Mouse (Mus musculus) forebrain, embryonic 12.5 days (tissue): ENCODE measurements at regions not wholly inside any gene's neighbourhood (a gene's known extent, or its start where the extent isn't known, plus 50 kb on each side); places are given as distances from the start of the nearest gene placed in this dataset.

Experiments
- ATAC-seq: fragments of 200-750 bp; cut with Nextera tagmentation; 2 replicates; pipeline ENCODE4 v1.8.0; 2017; ENCODE audit warnings: moderate TSS enrichment; ENCODE audit not compliant: low FRiP score
- H3K27ac ChIP-seq: fragments of 300-500 bp; sonication (generic); 2 replicates; pipeline ENCODE4 v1.5.1; 2016; ENCODE audit warnings: mild to moderate bottlenecking
- H3K27me3 ChIP-seq: fragments of 300-500 bp; sonication (generic); 2 replicates; pipeline ENCODE4 v1.6.1; 2016; ENCODE audit warnings: mild to moderate bottlenecking
- H3K36me3 ChIP-seq: fragments of 300-500 bp; sonication (generic); replicated peaks from 2 replicates; pipeline ENCODE4 v1.6.1; 2016; ENCODE audit warnings: mild to moderate bottlenecking
- H3K4me1 ChIP-seq: fragments of 300-500 bp; sonication (generic); 2 replicates; pipeline ENCODE4 v1.6.1; 2016
- H3K4me2 ChIP-seq: fragments of 300-500 bp; sonication (generic); 2 replicates; pipeline ENCODE4 v1.6.1; 2016; ENCODE audit warnings: mild to moderate bottlenecking, moderate library complexity
- H3K4me3 ChIP-seq: fragments of 300-500 bp; sonication (generic); replicated peaks from 2 replicates; pipeline ENCODE4 v1.5.1; 2016; ENCODE audit warnings: mild to moderate bottlenecking
- H3K9ac ChIP-seq: fragments of 300-500 bp; sonication (generic); 2 replicates; pipeline ENCODE4 v1.6.1; 2016; ENCODE audit warnings: mild to moderate bottlenecking
- H3K9me3 ChIP-seq: fragments of 300-500 bp; sonication (generic); 2 replicates; pipeline ENCODE4 v1.6.1; 2016
- WGBS: fragments of 180-500 bp; shearing (Covaris S2); methylation state at CpG from one replicate; pipeline ENCODE4 v1.1.7; 2016; 5-methylcytosine and 5-hydroxymethylcytosine counted together

GRCm38 (mm10) chr5:42364116-42364515, 296.4 kb downstream of the Gm16223 start:
- ATAC-seq, result no peak
- H3K4me3 ChIP-seq, result no peak overlapping the region
- H3K9me3 ChIP-seq, result no peaks in the 10 kb centered on the region
- no peaks in the 10 kb centered on the region for H3K36me3 ChIP-seq
- H3K9ac ChIP-seq, result no peak overlapping the region
- no peaks in the 10 kb centered on the region for H3K27me3 ChIP-seq
- 85% methylated on average over 4 of the region's 4 CpGs for WGBS
- H3K4me2 ChIP-seq, result no peak overlapping the region
- H3K27ac ChIP-seq, result no peak overlapping the region
- no peaks in the 10 kb centered on the region for H3K4me1 ChIP-seq

DNA sequence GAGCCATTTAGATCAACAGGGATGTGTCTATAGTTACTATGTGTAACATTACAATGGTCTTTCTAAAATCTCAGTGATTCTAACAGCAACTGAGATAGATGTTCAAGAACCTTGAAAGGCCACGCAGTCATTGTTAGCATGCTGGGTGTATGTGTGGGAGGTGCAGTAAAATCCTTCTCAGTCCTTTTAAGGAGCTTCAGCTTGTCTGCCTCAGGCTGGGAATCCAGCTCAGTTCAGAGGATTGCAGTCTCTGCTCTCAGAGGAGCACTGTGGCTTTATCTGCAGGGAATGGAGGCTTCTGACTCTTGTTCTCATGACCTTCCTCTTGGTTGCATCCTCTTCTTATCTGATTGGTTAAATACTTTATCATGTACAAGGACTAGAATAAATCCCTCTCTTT, 320.2 kb downstream of the Gm16223 start:
- Histone ChIP-seq H3K27ac (no peak overlapping the region), H3K9me3 (no peaks in the 10 kb centered on the region), H3K36me3 (no peaks in the 10 kb centered on the region), H3K4me1 (no peaks in the 10 kb centered on the region), H3K4me2 (no peak overlapping the region), H3K27me3 (no peaks in the 10 kb centered on the region), H3K4me3 (no peak overlapping the region), H3K9ac (no peak overlapping the region)
- 88% methylated on average over 1 of the region's 1 CpGs for WGBS
- ATAC-seq, result no peak

- no peak for ATAC-seq
- no peak overlapping the region for H3K4me3 ChIP-seq
- no peak overlapping the region for H3K4me2 ChIP-seq
- H3K36me3 ChIP-seq, result no peaks in the 10 kb centered on the region
- no peaks in the 10 kb centered on the region for H3K27me3 ChIP-seq
- no peaks in the 10 kb centered on the region for H3K4me1 ChIP-seq
- H3K9ac ChIP-seq, result no peak overlapping the region
- H3K9me3 ChIP-seq, result no peaks in the 10 kb centered on the region
- no peak overlapping the region for H3K27ac ChIP-seq
Observed at GRCm38 (mm10) chr5:42396695-42397094, 328.9 kb downstream of the Gm16223 start.

DNA sequence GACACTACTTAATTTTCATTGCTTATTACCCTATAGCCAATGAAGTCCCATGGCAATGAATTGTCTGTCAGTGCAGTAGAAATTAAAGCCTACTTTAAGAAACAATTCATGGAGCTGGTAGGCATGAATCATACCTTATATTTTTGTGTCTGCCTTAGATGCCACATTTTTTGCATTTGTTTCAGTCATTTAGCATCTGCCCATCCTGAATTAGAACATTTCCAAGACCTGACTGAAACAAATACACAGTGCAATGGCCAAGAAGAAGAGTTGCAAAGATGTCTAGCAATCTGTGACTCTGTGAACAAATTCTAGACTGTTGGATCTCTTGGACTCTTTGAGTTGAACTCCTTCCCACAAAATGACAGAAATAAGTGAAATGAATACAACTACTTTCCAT, 342.2 kb downstream of the Gm16223 start:
- no peaks in the 10 kb centered on the region for H3K27me3 ChIP-seq
- no peak overlapping the region for H3K9ac ChIP-seq
- H3K36me3 ChIP-seq, result no peaks in the 10 kb centered on the region
- no peak overlapping the region for H3K4me3 ChIP-seq
- H3K4me1 ChIP-seq, result no peaks in the 10 kb centered on the region
- H3K4me2 ChIP-seq, result no peak overlapping the region
- H3K27ac ChIP-seq, result no peak overlapping the region
- ATAC-seq, result no peak
- no peaks in the 10 kb centered on the region for H3K9me3 ChIP-seq

DNA sequence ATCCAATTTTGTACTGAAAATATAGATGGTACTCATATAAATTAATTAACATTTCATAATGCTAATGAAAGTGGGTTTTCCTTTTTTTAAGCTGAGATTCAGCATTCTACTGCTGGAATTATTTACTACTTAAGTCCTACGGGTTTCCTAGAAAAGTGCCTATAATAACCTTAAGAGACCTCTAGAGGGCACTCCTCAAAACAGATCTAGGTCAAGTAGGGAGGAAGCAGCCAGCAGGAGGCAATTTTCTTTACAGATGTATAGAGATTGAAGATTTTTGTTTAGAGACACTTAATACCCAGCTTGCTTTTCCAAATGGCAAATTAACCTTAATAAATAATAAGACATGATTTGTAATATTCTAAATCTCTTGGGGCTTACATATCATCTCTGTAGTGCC, 344.5 kb downstream of the Gm16223 start:
- no peaks in the 10 kb centered on the region for H3K9me3 ChIP-seq
- no peak overlapping the region for H3K9ac ChIP-seq
- ATAC-seq, result no peak
- WGBS, result 37% methylated on average over 1 of the region's 1 CpGs
- H3K36me3 ChIP-seq, result no peaks in the 10 kb centered on the region
- no peak overlapping the region for H3K27ac ChIP-seq
- no peak overlapping the region for H3K4me2 ChIP-seq
- H3K4me3 ChIP-seq, result no peak overlapping the region
- H3K4me1 ChIP-seq, result no peaks in the 10 kb centered on the region
- H3K27me3 ChIP-seq, result no peaks in the 10 kb centered on the region

GRCm38 (mm10) chr5:42425902-42426301, 358.1 kb downstream of the Gm16223 start:
- 77% methylated on average over 3 of the region's 3 CpGs for WGBS
- no peak for ATAC-seq

DNA sequence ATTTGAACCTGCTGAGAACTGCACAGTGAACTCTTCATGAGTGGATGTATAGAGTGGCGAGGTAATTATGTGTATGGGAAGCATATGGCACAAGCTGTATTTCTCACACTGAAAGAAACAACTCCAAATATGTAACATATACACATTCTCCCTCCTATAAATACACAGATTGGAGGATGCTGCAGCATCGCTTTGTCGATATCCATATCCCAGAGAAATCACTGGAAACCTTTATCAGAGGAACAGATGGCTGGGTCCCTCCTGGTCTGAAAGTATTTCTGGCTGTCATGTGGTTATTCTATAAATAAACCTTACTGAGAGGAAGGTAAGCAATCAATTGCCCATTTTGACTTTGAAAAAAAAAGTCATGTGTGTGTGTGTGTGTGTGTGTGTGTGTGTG, 365.4 kb downstream of the Gm16223 start:
- ATAC-seq, result no peak
- Histone ChIP-seq H3K9me3 (no peaks in the 10 kb centered on the region), H3K4me1 (no peaks in the 10 kb centered on the region), H3K36me3 (no peaks in the 10 kb centered on the region), H3K27me3 (no peaks in the 10 kb centered on the region), H3K4me2 (no peak overlapping the region), H3K9ac (no peak overlapping the region), H3K27ac (no peak overlapping the region), H3K4me3 (no peak overlapping the region)
- WGBS, result 86% methylated on average over 3 of the region's 3 CpGs

More at GRCm38 (mm10) chr5:42425902-42426301, 358.1 kb downstream of the Gm16223 start:
- no peaks in the 10 kb centered on the region for H3K36me3 ChIP-seq
- H3K4me1 ChIP-seq, result no peaks in the 10 kb centered on the region
- no peaks in the 10 kb centered on the region for H3K9me3 ChIP-seq
- H3K9ac ChIP-seq, result no peak overlapping the region
- no peak overlapping the region for H3K4me2 ChIP-seq
- H3K27me3 ChIP-seq, result no peaks in the 10 kb centered on the region
- no peak overlapping the region for H3K27ac ChIP-seq
- H3K4me3 ChIP-seq, result no peak overlapping the region

GRCm38 (mm10) chr5:42448644-42449043, 380.9 kb downstream of the Gm16223 start:
- H3K36me3 ChIP-seq, result no peaks in the 10 kb centered on the region
- no peak overlapping the region for H3K9ac ChIP-seq
- H3K4me1 ChIP-seq, result no peaks in the 10 kb centered on the region
- 75% methylated on average over 2 of the region's 2 CpGs for WGBS
- H3K9me3 ChIP-seq, result no peaks in the 10 kb centered on the region
- H3K27ac ChIP-seq, result no peak overlapping the region
- H3K4me2 ChIP-seq, result no peak overlapping the region
- no peak for ATAC-seq
- H3K4me3 ChIP-seq, result no peak overlapping the region
- H3K27me3 ChIP-seq, result no peaks in the 10 kb centered on the region

DNA sequence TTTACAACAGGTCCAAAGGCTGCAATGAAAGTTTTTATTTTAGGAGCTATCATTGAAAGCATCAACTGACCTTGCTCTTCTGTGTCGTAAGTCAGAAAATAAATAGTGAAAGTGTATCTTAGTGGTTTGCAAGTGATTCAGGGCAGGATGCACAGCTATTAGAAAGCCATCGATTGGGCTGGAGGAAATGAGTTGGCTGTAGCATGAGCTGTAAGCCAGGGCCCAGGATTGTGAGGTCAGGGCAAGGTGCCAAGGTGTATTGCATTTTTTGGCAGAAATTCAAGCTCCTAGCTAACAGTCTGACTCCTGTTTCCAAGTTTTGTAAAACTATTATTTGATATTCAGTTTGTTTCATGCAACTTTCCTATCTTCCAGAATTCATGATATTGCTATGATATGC, 381.8 kb downstream of the Gm16223 start:
- H3K36me3 ChIP-seq, result no peaks in the 10 kb centered on the region
- no peak for ATAC-seq
- WGBS, result 81% methylated on average over 2 of the region's 2 CpGs
- no peak overlapping the region for H3K27ac ChIP-seq
- H3K4me1 ChIP-seq, result no peaks in the 10 kb centered on the region
- no peaks in the 10 kb centered on the region for H3K9me3 ChIP-seq
- H3K4me2 ChIP-seq, result no peak overlapping the region
- no peak overlapping the region for H3K4me3 ChIP-seq
- H3K27me3 ChIP-seq, result no peaks in the 10 kb centered on the region
- H3K9ac ChIP-seq, result no peak overlapping the region

DNA sequence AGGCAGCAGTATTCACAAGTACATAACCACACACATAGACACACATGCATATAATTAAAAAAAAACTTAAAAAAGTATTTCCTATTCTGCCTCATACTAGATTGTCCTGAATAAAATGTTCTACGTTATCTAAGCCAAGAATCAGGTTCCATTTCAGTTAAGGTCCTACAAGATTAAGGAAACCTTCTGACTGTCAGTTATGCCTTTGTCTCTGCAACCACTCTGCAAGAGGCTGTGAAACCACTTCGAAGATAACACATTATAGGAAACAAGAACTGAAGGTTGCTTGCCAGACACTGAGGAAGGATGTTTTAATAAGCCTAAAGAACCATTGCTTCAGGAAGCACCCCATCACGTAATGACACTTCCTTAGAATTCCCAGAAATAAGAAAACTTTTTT, 385.9 kb downstream of the Gm16223 start:
- no peak for ATAC-seq
- H3K36me3 ChIP-seq, result no peaks in the 10 kb centered on the region
- no peak overlapping the region for H3K27ac ChIP-seq
- H3K9me3 ChIP-seq, result no peaks in the 10 kb centered on the region
- H3K9ac ChIP-seq, result no peak overlapping the region
- no peak overlapping the region for H3K4me3 ChIP-seq
- no peaks in the 10 kb centered on the region for H3K27me3 ChIP-seq
- WGBS, result 84% methylated on average over 3 of the region's 3 CpGs
- no peaks in the 10 kb centered on the region for H3K4me1 ChIP-seq
- H3K4me2 ChIP-seq, result no peak overlapping the region

DNA sequence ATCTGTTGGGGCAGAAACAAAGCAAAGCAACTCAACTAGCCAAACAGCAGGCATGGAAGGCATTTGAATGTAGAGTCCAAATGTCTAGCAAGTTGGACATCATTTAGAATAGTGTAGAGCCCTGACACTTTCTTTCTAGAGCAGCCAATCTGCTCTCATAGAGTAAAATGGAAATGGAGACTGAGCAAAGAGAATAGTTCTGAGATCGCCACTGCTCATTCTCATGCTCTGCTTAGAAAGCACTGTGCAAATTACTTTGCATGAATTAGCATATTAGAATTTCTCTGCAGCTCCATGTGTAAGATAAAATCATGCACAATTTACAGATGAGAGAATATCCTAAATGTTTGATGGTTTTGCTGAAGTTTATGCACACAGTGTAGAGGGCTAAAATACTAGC, 393.4 kb downstream of the Gm16223 start:
- ATAC-seq, result no peak
- H3K4me1 ChIP-seq, result no peaks in the 10 kb centered on the region
- 65% methylated on average over 1 of the region's 1 CpGs for WGBS

GRCm38 (mm10) chr5:42464814-42465213, 397.1 kb downstream of the Gm16223 start:
- no peaks in the 10 kb centered on the region for H3K9me3 ChIP-seq
- no peak overlapping the region for H3K27ac ChIP-seq
- no peak for ATAC-seq
- no peak overlapping the region for H3K4me3 ChIP-seq
- H3K4me2 ChIP-seq, result no peak overlapping the region
- H3K9ac ChIP-seq, result no peak overlapping the region
- H3K36me3 ChIP-seq, result no peaks in the 10 kb centered on the region
- H3K27me3 ChIP-seq, result no peaks in the 10 kb centered on the region
- H3K4me1 ChIP-seq, result no peaks in the 10 kb centered on the region

More for the DNA sequence above, 393.4 kb downstream of the Gm16223 start:
- Histone ChIP-seq H3K9me3 (no peaks in the 10 kb centered on the region), H3K4me3 (no peak overlapping the region), H3K27me3 (no peaks in the 10 kb centered on the region), H3K9ac (no peak overlapping the region), H3K27ac (no peak overlapping the region), H3K4me2 (no peak overlapping the region), H3K36me3 (no peaks in the 10 kb centered on the region)

DNA sequence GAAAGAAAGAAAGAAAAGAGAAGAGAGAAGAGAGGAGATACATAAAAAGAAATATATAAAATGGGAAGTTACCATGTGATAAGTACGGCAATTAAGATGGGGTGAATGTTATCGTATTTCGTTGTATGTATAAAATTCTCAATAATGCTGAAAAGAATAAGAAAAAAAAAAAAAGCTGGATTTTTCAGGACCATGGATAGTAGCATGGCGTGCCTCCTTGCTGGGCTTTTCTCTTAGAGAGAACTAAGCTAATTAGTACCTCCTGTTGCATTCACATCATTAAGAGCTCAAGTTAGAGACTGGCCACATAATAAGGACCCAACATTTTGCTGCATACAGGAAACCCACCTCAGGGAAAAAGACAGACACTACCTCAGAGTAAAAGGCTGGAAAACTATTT, 405.7 kb downstream of the Gm16223 start:
- no peak for ATAC-seq
- Histone ChIP-seq H3K27ac (no peak overlapping the region), H3K9ac (no peak overlapping the region)

More for the DNA sequence above, 405.7 kb downstream of the Gm16223 start:
- no peaks in the 10 kb centered on the region for H3K9me3 ChIP-seq
- H3K4me3 ChIP-seq, result no peak overlapping the region
- no peaks in the 10 kb centered on the region for H3K4me1 ChIP-seq
- H3K27me3 ChIP-seq, result no peaks in the 10 kb centered on the region
- no peak overlapping the region for H3K4me2 ChIP-seq
- H3K36me3 ChIP-seq, result no peaks in the 10 kb centered on the region
- WGBS, result 80% methylated on average over 4 of the region's 4 CpGs
